Mouse (Mus musculus): ENCODE measurements at regions not wholly inside any gene's neighbourhood (a gene's known extent, or its start where the extent isn't known, plus 50 kb on each side); places are given as distances from the start of the nearest gene placed in this dataset.

GRCm38 (mm10) chr16:95119293-95119692, 121.8 kb upstream of the Kcnj6 start:
- H3K4me3 ChIP-seq (ENCODE audit: low read depth, low read length), result no peak overlapping the region
- H3K27ac ChIP-seq (ENCODE audit: low read depth, low read length), result no peak overlapping the region
- H3K4me2 ChIP-seq (replicated peaks; ENCODE audit: low read depth), result no peak overlapping the region
- no peaks in the 10 kb centered on the region for H3K9me3 ChIP-seq (ENCODE audit: control insufficient read depth)
- H3K4me1 ChIP-seq (replicated peaks; ENCODE audit: control insufficient read depth, insufficient read depth, low read length), result no peaks in the 10 kb centered on the region
- 62% methylated on average over 4 of the region's 4 CpGs for WGBS
- no peaks in the 10 kb centered on the region for H3K36me3 ChIP-seq (ENCODE audit: control insufficient read depth, insufficient read depth)
- no peak overlapping the region for H3K9ac ChIP-seq (ENCODE audit: low read depth, low read length)
- ATAC-seq, result no peak
- H3K27me3 ChIP-seq (replicated peaks; ENCODE audit: control insufficient read depth, insufficient read depth, low read length), result no peaks in the 10 kb centered on the region
- no peak for TF ChIP-seq CTCF (IDR thresholded peaks at IDR 0.05; ENCODE audit: low read depth)

- ATAC-seq, result no peak
- H3K4me1 ChIP-seq (replicated peaks; ENCODE audit: control insufficient read depth, insufficient read depth, low read length), result no peaks in the 10 kb centered on the region
- 22% methylated on average over 7 of the region's 7 CpGs for WGBS
- H3K9ac ChIP-seq (ENCODE audit: low read depth, low read length), result no peak overlapping the region
- H3K4me2 ChIP-seq (replicated peaks; ENCODE audit: low read depth), result no peak overlapping the region
- H3K4me3 ChIP-seq (ENCODE audit: low read depth, low read length), result no peak overlapping the region
- no peak overlapping the region for H3K27ac ChIP-seq (ENCODE audit: low read depth, low read length)
- H3K9me3 ChIP-seq (ENCODE audit: control insufficient read depth), result no peaks in the 10 kb centered on the region
- H3K27me3 ChIP-seq (replicated peaks; ENCODE audit: control insufficient read depth, insufficient read depth, low read length), result no peaks in the 10 kb centered on the region
- no peak for TF ChIP-seq CTCF (IDR thresholded peaks at IDR 0.05; ENCODE audit: low read depth)
- H3K36me3 ChIP-seq (ENCODE audit: control insufficient read depth, insufficient read depth), result no peaks in the 10 kb centered on the region
Observed at GRCm38 (mm10) chr16:95122048-95122447, 124.5 kb upstream of the Kcnj6 start.

GRCm38 (mm10) chr16:95127616-95128015, 129.7 kb upstream of the Kcnj15 start:
- ATAC-seq, result no peak
- no peak for TF ChIP-seq CTCF (IDR thresholded peaks at IDR 0.05; ENCODE audit: low read depth)
- Histone ChIP-seq H3K36me3 (ENCODE audit: control insufficient read depth, insufficient read depth) (no peaks in the 10 kb centered on the region), H3K9ac (ENCODE audit: low read depth, low read length) (no peak overlapping the region), H3K27me3 (replicated peaks; ENCODE audit: control insufficient read depth, insufficient read depth, low read length) (no peaks in the 10 kb centered on the region), H3K9me3 (ENCODE audit: control insufficient read depth) (no peaks in the 10 kb centered on the region), H3K27ac (ENCODE audit: low read depth, low read length) (no peak overlapping the region), H3K4me3 (ENCODE audit: low read depth, low read length) (no peak overlapping the region), H3K4me2 (replicated peaks; ENCODE audit: low read depth) (no peak overlapping the region), H3K4me1 (replicated peaks; ENCODE audit: control insufficient read depth, insufficient read depth, low read length) (no peaks in the 10 kb centered on the region)
- 2% methylated on average over 8 of the region's 8 CpGs for WGBS

- Histone ChIP-seq H3K27me3 (replicated peaks; ENCODE audit: control insufficient read depth, insufficient read depth, low read length) (no peaks in the 10 kb centered on the region), H3K36me3 (ENCODE audit: control insufficient read depth, insufficient read depth) (no peaks in the 10 kb centered on the region), H3K4me2 (replicated peaks; ENCODE audit: low read depth) (no peak overlapping the region), H3K4me1 (replicated peaks; ENCODE audit: control insufficient read depth, insufficient read depth, low read length) (no peaks in the 10 kb centered on the region), H3K9ac (ENCODE audit: low read depth, low read length) (no peak overlapping the region), H3K4me3 (ENCODE audit: low read depth, low read length) (no peak overlapping the region), H3K9me3 (ENCODE audit: control insufficient read depth) (no peaks in the 10 kb centered on the region), H3K27ac (ENCODE audit: low read depth, low read length) (no peak overlapping the region)
- TF ChIP-seq CTCF (IDR thresholded peaks at IDR 0.05; ENCODE audit: low read depth), result no peak
- no peak for ATAC-seq
- WGBS, result 53% methylated on average over 5 of the region's 5 CpGs
Observed at GRCm38 (mm10) chr16:95131815-95132214, 125.5 kb upstream of the Kcnj15 start.

- Histone ChIP-seq H3K9ac (ENCODE audit: low read depth, low read length) (no peak overlapping the region), H3K27me3 (replicated peaks; ENCODE audit: control insufficient read depth, insufficient read depth, low read length) (no peaks in the 10 kb centered on the region), H3K4me3 (ENCODE audit: low read depth, low read length) (no peak overlapping the region), H3K27ac (ENCODE audit: low read depth, low read length) (no peak overlapping the region), H3K4me1 (replicated peaks; ENCODE audit: control insufficient read depth, insufficient read depth, low read length) (no peaks in the 10 kb centered on the region), H3K9me3 (ENCODE audit: control insufficient read depth) (no peaks in the 10 kb centered on the region), H3K4me2 (replicated peaks; ENCODE audit: low read depth) (no peak overlapping the region), H3K36me3 (ENCODE audit: control insufficient read depth, insufficient read depth) (no peaks in the 10 kb centered on the region)
- no peak for ATAC-seq
- WGBS, result 47% methylated on average over 3 of the region's 3 CpGs
- no peak for TF ChIP-seq CTCF (IDR thresholded peaks at IDR 0.05; ENCODE audit: low read depth)
Observed at GRCm38 (mm10) chr16:95138809-95139208, 118.5 kb upstream of the Kcnj15 start.

- H3K9ac ChIP-seq (ENCODE audit: low read depth, low read length), result no peak overlapping the region
- H3K9me3 ChIP-seq (ENCODE audit: control insufficient read depth), result no peaks in the 10 kb centered on the region
- H3K4me1 ChIP-seq (replicated peaks; ENCODE audit: control insufficient read depth, insufficient read depth, low read length), result no peaks in the 10 kb centered on the region
- TF ChIP-seq CTCF (IDR thresholded peaks at IDR 0.05; ENCODE audit: low read depth), result no peak
- no peak for ATAC-seq
- no peak overlapping the region for H3K4me2 ChIP-seq (replicated peaks; ENCODE audit: low read depth)
- H3K4me3 ChIP-seq (ENCODE audit: low read depth, low read length), result no peak overlapping the region
- H3K27ac ChIP-seq (ENCODE audit: low read depth, low read length), result no peak overlapping the region
- WGBS, result 70% methylated on average over 8 of the region's 8 CpGs
- H3K27me3 ChIP-seq (replicated peaks; ENCODE audit: control insufficient read depth, insufficient read depth, low read length), result no peaks in the 10 kb centered on the region
- no peaks in the 10 kb centered on the region for H3K36me3 ChIP-seq (ENCODE audit: control insufficient read depth, insufficient read depth)
Observed at GRCm38 (mm10) chr16:95141510-95142394, 115.6 kb upstream of the Kcnj15 start.

Measured in intestine, postnatal 0 days (tissue).